Mouse (Mus musculus) liver, embryonic 16.5 days (tissue): ENCODE results near the gene Vdr. TPM values are rescaled to one million over a fixed set of nuclear protein-coding genes. Genes with fewer than 3 reads are reported as not detected.

Source experiments
- ATAC-seq: fragments of 200-750 bp; cut with Nextera tagmentation; 2 replicates; pipeline ENCODE4 v1.8.0; 2017; ENCODE audit warnings: low read depth, mild to moderate bottlenecking, moderate number of reproducible peaks, moderate library complexity
- H3K27ac ChIP-seq: fragments of 300-500 bp; sonication (generic); 2 replicates; pipeline ENCODE4 v1.5.1; 2014; ENCODE audit warnings: mild to moderate bottlenecking, low read length
- H3K27me3 ChIP-seq: fragments of 300-500 bp; sonication (generic); 2 replicates; pipeline ENCODE4 v1.6.1; 2014; ENCODE audit warnings: low read depth, low read length, mixed read lengths; ENCODE audit not compliant: control insufficient read depth, insufficient read depth
- H3K36me3 ChIP-seq: fragments of 300-500 bp; sonication (generic); 2 replicates; pipeline ENCODE4 v1.6.1; 2014; ENCODE audit warnings: mild to moderate bottlenecking; ENCODE audit not compliant: control insufficient read depth, insufficient read depth
- H3K4me1 ChIP-seq: fragments of 300-500 bp; sonication (generic); 2 replicates; pipeline ENCODE4 v1.6.1; 2014; ENCODE audit warnings: low read depth, low read length, mixed read lengths; ENCODE audit not compliant: control insufficient read depth
- H3K4me2 ChIP-seq: fragments of 300-500 bp; sonication (generic); 2 replicates; pipeline ENCODE4 v1.6.1; 2014; ENCODE audit warnings: low read depth, low read length, mixed read lengths
- H3K4me3 ChIP-seq: fragments of 300-500 bp; sonication (generic); 2 replicates; pipeline ENCODE4 v1.5.1; 2014; ENCODE audit warnings: low read depth, mild to moderate bottlenecking, low read length
- H3K9ac ChIP-seq: fragments of 300-500 bp; sonication (generic); 2 replicates; pipeline ENCODE4 v1.6.1; 2014; ENCODE audit warnings: low read depth, low read length
- H3K9me3 ChIP-seq: fragments of 300-500 bp; sonication (generic); replicated peaks from 2 replicates; pipeline ENCODE4 v1.6.1; 2016; ENCODE audit warnings: low read length; ENCODE audit not compliant: control insufficient read depth
- WGBS: fragments of 180-500 bp; shearing (Covaris S2); extraction: QIAGEN DNeasy Blood & Tissue Kit; methylation state at CpG from one replicate; pipeline ENCODE4 v1.1.7; 2014; ENCODE audit not compliant: insufficient replicate concordance; 5-methylcytosine and 5-hydroxymethylcytosine counted together
- polyA plus RNA-seq: library from polyadenylated mRNA; unstranded; fragments of >200 nt; fragmentation: Nextera tagmentation; extraction: Ambion mirVana; gene quantifications from 2 replicates; pipeline ENCODE4 v1.2.1, GENCODE M21; 2015

Gene Vdr
- polyA plus RNA-seq, 1 experiment from 2014 or later: 0.13 TPM

GRCm38 (mm10) chr15:97828221-97828842, 82.1 kb downstream of the Vdr start:
- no peak for ATAC-seq
- no peaks in the 10 kb centered on the region for H3K36me3 ChIP-seq
- peaks cover 69% of the 10 kb centered on the region for H3K4me1 ChIP-seq
- H3K4me2 ChIP-seq: no peak overlapping the region
- no peak overlapping the region for H3K9ac ChIP-seq
- no peak overlapping the region for H3K4me3 ChIP-seq
- H3K27ac ChIP-seq: peak overlapping the region; percentile 31
- peaks cover 20% of the 10 kb centered on the region for H3K27me3 ChIP-seq
- 34% methylated on average over 6 of the region's 6 CpGs for WGBS
- H3K9me3 ChIP-seq: no peaks in the 10 kb centered on the region

DNA sequence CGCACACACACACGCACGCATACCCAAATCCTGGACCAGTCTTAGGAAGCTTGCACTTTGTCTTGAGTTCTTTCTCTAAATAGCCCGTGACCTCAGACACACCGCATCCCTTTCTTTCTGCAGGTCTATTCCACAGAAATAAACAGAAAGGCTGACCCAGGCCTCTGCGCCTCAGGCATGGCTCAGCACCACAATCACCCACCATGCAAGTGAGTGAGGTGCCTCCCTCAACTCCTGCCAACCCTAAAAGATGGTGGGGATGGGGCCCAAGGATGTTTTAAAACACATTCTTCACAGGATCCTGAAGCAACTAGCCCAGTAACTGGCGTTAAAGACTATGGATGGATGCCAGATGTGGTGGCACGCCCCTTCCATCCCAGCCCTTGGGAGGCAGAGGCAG, 83.0 kb downstream of the Vdr start:
- Histone ChIP-seq H3K4me1 (peaks cover 70% of the 10 kb centered on the region), H3K27ac (no peak overlapping the region), H3K27me3 (peaks cover 20% of the 10 kb centered on the region), H3K36me3 (no peaks in the 10 kb centered on the region), H3K9me3 (no peaks in the 10 kb centered on the region), H3K4me3 (no peak overlapping the region), H3K4me2 (no peak overlapping the region), H3K9ac (no peak overlapping the region)
- 71% methylated on average over 8 of the region's 8 CpGs for WGBS
- ATAC-seq: no peak

DNA sequence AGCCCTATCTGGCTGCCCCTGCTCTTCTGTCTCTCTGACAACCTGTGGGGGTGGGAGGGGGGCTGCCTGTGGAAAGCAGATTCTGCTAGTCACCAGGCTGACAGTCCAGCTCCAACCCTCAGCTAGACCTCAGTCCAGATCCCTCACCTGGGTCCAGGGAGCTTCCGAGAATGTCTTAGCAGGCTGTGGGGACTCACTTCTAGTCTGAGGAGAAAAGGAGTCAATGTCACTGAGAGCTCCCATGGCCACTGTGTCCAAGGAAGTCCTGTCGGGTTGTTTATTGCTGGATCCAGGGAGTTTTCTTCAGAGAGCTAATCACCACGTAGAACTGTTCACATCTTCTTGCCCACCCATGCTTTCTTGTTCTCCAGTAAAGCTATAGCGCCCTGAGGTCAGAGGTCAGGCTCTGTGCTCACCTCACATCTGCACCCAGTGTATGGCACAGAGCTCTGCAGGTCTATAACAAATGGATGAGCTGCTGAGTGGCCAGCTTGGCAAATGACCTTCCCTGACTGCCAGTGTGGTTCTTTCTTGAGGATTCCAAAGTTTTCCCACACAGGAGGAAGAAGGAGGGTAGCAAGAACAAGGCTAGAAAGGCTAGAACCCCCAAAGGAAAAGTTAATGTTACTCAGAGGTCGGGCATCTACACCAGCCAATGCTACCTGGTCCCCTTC, 83.7 kb downstream of the Vdr start:
- Histone ChIP-seq H3K9ac (no peak overlapping the region), H3K9me3 (no peaks in the 10 kb centered on the region), H3K4me2 (peak overlapping the region; percentile 83; the same call in 1 of the 2 replicates), H3K4me1 (peaks cover 64% of the 10 kb centered on the region), H3K27me3 (peaks cover 15% of the 10 kb centered on the region), H3K36me3 (no peaks in the 10 kb centered on the region), H3K4me3 (no peak overlapping the region), H3K27ac (peak overlapping the region; percentile 20; the same call in 1 of the 2 replicates)
- WGBS: 50% methylated on average over 5 of the region's 5 CpGs
- no peak for ATAC-seq

DNA sequence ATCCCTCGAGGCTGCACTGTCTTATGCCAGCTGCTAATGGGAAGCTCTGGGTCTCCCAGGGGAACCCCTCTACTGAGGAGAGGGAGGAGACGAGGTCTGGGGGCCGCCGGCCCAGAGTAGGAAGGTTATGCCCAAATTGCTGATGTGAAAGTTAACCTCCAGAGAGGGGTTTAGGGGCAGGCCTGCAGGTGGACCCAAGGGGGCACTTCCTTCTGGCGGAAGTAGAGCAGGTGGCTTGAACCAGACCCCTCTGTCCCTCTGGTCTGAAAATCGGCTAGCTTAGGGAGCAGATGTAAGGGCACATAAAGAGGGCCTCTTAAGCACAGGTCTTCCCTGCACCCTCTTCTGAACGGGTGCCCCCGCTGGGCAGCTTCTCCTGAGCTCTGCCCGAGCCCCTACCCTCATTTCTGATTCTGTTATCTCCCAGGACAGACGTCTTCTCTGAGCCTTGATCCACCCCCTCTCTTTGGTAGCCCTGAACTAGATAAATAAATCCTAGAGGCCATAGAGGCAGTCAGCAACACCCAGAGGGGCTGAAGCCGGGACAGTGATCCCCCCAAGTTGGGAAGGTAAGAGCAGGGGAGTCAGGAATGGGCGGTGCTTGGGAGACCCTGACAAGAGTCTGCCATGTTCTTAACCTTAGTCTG, 84.4 kb downstream of the Vdr start:
- Histone ChIP-seq H3K4me2 (peak overlapping the region; percentile 83), H3K27ac (peak overlapping the region; percentile 20), H3K27me3 (peaks cover 10% of the 10 kb centered on the region), H3K36me3 (no peaks in the 10 kb centered on the region), H3K9ac (peak overlapping the region; percentile 29; the same call in 1 of the 2 replicates), H3K4me3 (peak overlapping the region; percentile 57), H3K9me3 (no peaks in the 10 kb centered on the region), H3K4me1 (peaks cover 64% of the 10 kb centered on the region)
- 12% methylated on average over 12 of the region's 12 CpGs for WGBS
- ATAC-seq: no peak

GRCm38 (mm10) chr15:97825071-97825940, 85.1 kb downstream of the Vdr start:
- Histone ChIP-seq H3K4me3 (peak overlapping the region; percentile 57), H3K36me3 (no peaks in the 10 kb centered on the region), H3K9me3 (no peaks in the 10 kb centered on the region), H3K9ac (peak overlapping the region; percentile 58), H3K4me2 (peak overlapping the region; percentile 83), H3K27me3 (peaks cover 5% of the 10 kb centered on the region), H3K27ac (peak overlapping the region; percentile 67), H3K4me1 (peaks cover 58% of the 10 kb centered on the region)
- 7% methylated on average over 29 of the region's 29 CpGs for WGBS
- ATAC-seq: peak; percentile 75

GRCm38 (mm10) chr15:97824042-97824441, 86.4 kb downstream of the Vdr start:
- H3K36me3 ChIP-seq: no peaks in the 10 kb centered on the region
- H3K4me1 ChIP-seq: peaks cover 46% of the 10 kb centered on the region

GRCm38 (mm10) chr15:97823479-97823878, 87.0 kb downstream of the Vdr start:
- no peak for ATAC-seq
- no peak overlapping the region for H3K9ac ChIP-seq
- H3K4me1 ChIP-seq: peaks cover 40% of the 10 kb centered on the region
- H3K9me3 ChIP-seq: no peaks in the 10 kb centered on the region
- no peaks in the 10 kb centered on the region for H3K36me3 ChIP-seq
- no peaks in the 10 kb centered on the region for H3K27me3 ChIP-seq
- H3K27ac ChIP-seq: no peak overlapping the region
- no peak overlapping the region for H3K4me3 ChIP-seq
- no peak overlapping the region for H3K4me2 ChIP-seq
- WGBS: 71% methylated on average over 12 of the region's 12 CpGs

More at GRCm38 (mm10) chr15:97824042-97824441, 86.4 kb downstream of the Vdr start:
- Histone ChIP-seq H3K9ac (no peak overlapping the region), H3K4me2 (no peak overlapping the region), H3K27ac (no peak overlapping the region), H3K4me3 (no peak overlapping the region), H3K9me3 (no peaks in the 10 kb centered on the region), H3K27me3 (no peaks in the 10 kb centered on the region)
- 71% methylated on average over 6 of the region's 6 CpGs for WGBS
- ATAC-seq: no peak

GRCm38 (mm10) chr15:97822545-97823228, 87.7 kb downstream of the Vdr start:
- no peaks in the 10 kb centered on the region for H3K36me3 ChIP-seq
- ATAC-seq: no peak
- H3K9ac ChIP-seq: no peak overlapping the region
- H3K4me2 ChIP-seq: no peak overlapping the region
- no peak overlapping the region for H3K4me3 ChIP-seq
- H3K4me1 ChIP-seq: peaks cover 40% of the 10 kb centered on the region
- H3K9me3 ChIP-seq: no peaks in the 10 kb centered on the region
- no peaks in the 10 kb centered on the region for H3K27me3 ChIP-seq
- WGBS: 29% methylated on average over 12 of the region's 12 CpGs
- H3K27ac ChIP-seq: no peak overlapping the region
